Mouse (Mus musculus) bone marrow macrophage, adult 2 months (primary cell): Measurements from ENCODE around the gene Gls2.

Experiments used
- CTCF ChIP-seq: IDR thresholded peaks from 2 replicates; pipeline ENCODE4 v1.5.1; 2012; ENCODE audit warnings: low read depth, mild to moderate bottlenecking, low read length, moderate library complexity
- POLR2A ChIP-seq: IDR thresholded peaks from 2 replicates; pipeline ENCODE4 v1.6.1; 2012; ENCODE audit warnings: mild to moderate bottlenecking, low read depth, low read length, borderline replicate concordance

DNA sequence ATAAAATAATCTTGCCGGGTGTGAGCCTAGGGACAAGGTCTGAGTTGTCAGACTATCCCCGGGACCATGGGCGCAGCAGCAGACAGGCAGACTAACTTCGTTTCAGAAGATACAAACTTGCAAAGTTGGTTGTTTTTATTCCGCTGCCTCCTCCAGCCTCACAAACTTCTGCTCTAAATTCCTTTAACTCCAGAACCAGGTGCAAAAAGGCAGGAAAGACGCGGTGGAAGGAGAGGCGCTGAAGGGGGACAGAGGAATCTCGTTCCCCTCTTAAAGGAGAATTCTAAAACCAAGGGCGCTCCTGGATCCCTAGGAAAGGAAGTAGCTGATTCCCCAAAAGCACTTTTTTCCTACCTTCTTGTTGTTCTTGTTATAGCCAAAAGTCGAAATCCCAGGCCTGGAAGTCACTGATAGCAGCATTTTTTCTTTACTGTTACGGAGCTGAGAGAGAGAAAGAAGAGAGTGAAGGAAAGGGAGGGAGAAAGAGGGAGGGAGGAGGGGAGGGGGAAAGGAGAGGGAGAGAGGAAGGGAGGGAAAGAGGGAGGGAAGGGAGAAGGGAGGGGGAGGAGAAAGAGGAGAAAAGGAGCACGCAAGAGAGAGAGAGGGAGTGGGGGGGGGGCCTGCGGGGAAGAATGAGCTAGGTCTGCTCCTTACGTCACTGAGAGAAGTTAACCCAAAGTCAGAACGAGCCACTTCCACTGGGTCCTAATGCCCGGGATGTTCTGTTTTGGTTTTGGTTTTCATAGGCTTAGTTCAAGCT is 18.1 kb upstream of the Gls2 start:
- TF ChIP-seq CTCF (no peak), POLR2A (no peak)
